Mouse (Mus musculus): ENCODE measurements around the gene Ppfibp2. TPM values are rescaled to one million over a fixed set of nuclear protein-coding genes. Genes with fewer than 3 reads are reported as not detected.

Gene Ppfibp2
- polyA plus RNA-seq, 1 experiment = 12.8 TPM

- Histone ChIP-seq H3K27ac (ENCODE audit: insufficient read depth, low read depth, low read length) (no peak overlapping the region), H3K27me3 (replicated peaks; ENCODE audit: control insufficient read depth, insufficient read depth, low read length) (no peaks in the 10 kb centered on the region), H3K4me3 (ENCODE audit: insufficient read depth, low read depth, low read length) (no peak overlapping the region), H3K36me3 (ENCODE audit: control insufficient read depth, insufficient read depth, low read length) (no peaks in the 10 kb centered on the region), H3K4me1 (ENCODE audit: control insufficient read depth, insufficient read depth, low read length) (no peaks in the 10 kb centered on the region)
- DNase-seq = no peak
- WGBS = 94% methylated on average over 1 of the region's 1 CpGs
- TF ChIP-seq POLR2A (IDR thresholded peaks at IDR 0.05; ENCODE audit: low read depth, low read length) (no peak), CTCF (conservative IDR thresholded peaks at IDR 0.05; ENCODE audit: insufficient read depth, insufficient read length, low read depth, low read length) (no peak)
Measured at GRCm38 (mm10) chr7:107607766-107608165, 12.8 kb downstream of the Ppfibp2 start.

GRCm38 (mm10) chr7:107609622-107610255 lies 14.7 kb downstream of the Ppfibp2 start:
- Histone ChIP-seq H3K4me3 (ENCODE audit: insufficient read depth, low read depth, low read length) (no peak overlapping the region), H3K4me1 (ENCODE audit: control insufficient read depth, insufficient read depth, low read length) (no peaks in the 10 kb centered on the region), H3K27ac (ENCODE audit: insufficient read depth, low read depth, low read length) (no peak overlapping the region), H3K36me3 (ENCODE audit: control insufficient read depth, insufficient read depth, low read length) (no peaks in the 10 kb centered on the region), H3K27me3 (replicated peaks; ENCODE audit: control insufficient read depth, insufficient read depth, low read length) (no peaks in the 10 kb centered on the region)
- DNase-seq = no peak
- 77% methylated on average over 2 of the region's 2 CpGs for WGBS
- TF ChIP-seq POLR2A (IDR thresholded peaks at IDR 0.05; ENCODE audit: low read depth, low read length) (no peak), CTCF (conservative IDR thresholded peaks at IDR 0.05; ENCODE audit: insufficient read depth, insufficient read length, low read depth, low read length) (no peak)

DNA sequence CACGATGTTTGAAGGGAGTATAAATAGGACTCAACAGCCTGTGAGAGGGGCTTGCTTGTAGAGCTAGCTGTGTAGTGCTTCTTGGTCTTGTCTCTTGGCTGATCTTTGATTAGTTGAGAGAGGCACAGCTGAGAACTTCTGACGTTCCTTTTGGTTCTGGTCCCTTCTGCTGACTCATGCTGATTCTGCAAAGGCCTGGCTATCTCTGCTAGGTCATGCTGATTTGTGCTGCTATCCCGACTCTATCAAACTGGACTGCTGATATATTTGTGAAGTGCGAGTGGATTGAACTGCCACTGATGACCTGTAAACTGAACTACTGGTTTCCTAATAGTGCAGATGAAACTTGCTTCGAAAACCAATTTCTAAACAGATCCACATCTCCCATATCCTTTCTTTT lies 15.9 kb downstream of the Ppfibp2 start:
- no peak overlapping the region for H3K27ac ChIP-seq (ENCODE audit: insufficient read depth, low read depth, low read length)
- H3K4me3 ChIP-seq (ENCODE audit: insufficient read depth, low read depth, low read length) = no peak overlapping the region
- no peaks in the 10 kb centered on the region for H3K36me3 ChIP-seq (ENCODE audit: control insufficient read depth, insufficient read depth, low read length)
- no peaks in the 10 kb centered on the region for H3K4me1 ChIP-seq (ENCODE audit: control insufficient read depth, insufficient read depth, low read length)
- 72% methylated on average over 5 of the region's 5 CpGs for WGBS
- H3K27me3 ChIP-seq (replicated peaks; ENCODE audit: control insufficient read depth, insufficient read depth, low read length) = no peaks in the 10 kb centered on the region
- no peak for TF ChIP-seq POLR2A (IDR thresholded peaks at IDR 0.05; ENCODE audit: low read depth, low read length)
- no peak for TF ChIP-seq CTCF (conservative IDR thresholded peaks at IDR 0.05; ENCODE audit: insufficient read depth, insufficient read length, low read depth, low read length)
- no peak for DNase-seq

GRCm38 (mm10) chr7:107618028-107618992 lies 23.3 kb downstream of the Ppfibp2 start:
- 44% methylated on average over 11 of the region's 11 CpGs for WGBS
- no peaks in the 10 kb centered on the region for H3K36me3 ChIP-seq (ENCODE audit: control insufficient read depth, insufficient read depth, low read length)
- H3K27me3 ChIP-seq (replicated peaks; ENCODE audit: control insufficient read depth, insufficient read depth, low read length) = no peaks in the 10 kb centered on the region
- H3K27ac ChIP-seq (ENCODE audit: insufficient read depth, low read depth, low read length) = no peak overlapping the region
- TF ChIP-seq POLR2A (IDR thresholded peaks at IDR 0.05; ENCODE audit: low read depth, low read length) (no peak), CTCF (conservative IDR thresholded peaks at IDR 0.05; ENCODE audit: insufficient read depth, insufficient read length, low read depth, low read length) (no peak)
- H3K4me1 ChIP-seq (ENCODE audit: control insufficient read depth, insufficient read depth, low read length) = no peaks in the 10 kb centered on the region
- DNase-seq = no peak
- no peak overlapping the region for H3K4me3 ChIP-seq (ENCODE audit: insufficient read depth, low read depth, low read length)

GRCm38 (mm10) chr7:107619225-107619624 lies 24.2 kb downstream of the Ppfibp2 start:
- no peaks in the 10 kb centered on the region for H3K36me3 ChIP-seq (ENCODE audit: control insufficient read depth, insufficient read depth, low read length)
- DNase-seq = no peak
- H3K4me3 ChIP-seq (ENCODE audit: insufficient read depth, low read depth, low read length) = no peak overlapping the region
- WGBS = 75% methylated on average over 4 of the region's 4 CpGs
- no peaks in the 10 kb centered on the region for H3K27me3 ChIP-seq (replicated peaks; ENCODE audit: control insufficient read depth, insufficient read depth, low read length)
- no peaks in the 10 kb centered on the region for H3K4me1 ChIP-seq (ENCODE audit: control insufficient read depth, insufficient read depth, low read length)
- no peak for TF ChIP-seq CTCF (conservative IDR thresholded peaks at IDR 0.05; ENCODE audit: insufficient read depth, insufficient read length, low read depth, low read length)
- TF ChIP-seq POLR2A (IDR thresholded peaks at IDR 0.05; ENCODE audit: low read depth, low read length) = no peak
- H3K27ac ChIP-seq (ENCODE audit: insufficient read depth, low read depth, low read length) = no peak overlapping the region

GRCm38 (mm10) chr7:107620137-107620536 lies 25.1 kb downstream of the Ppfibp2 start:
- Histone ChIP-seq H3K4me1 (ENCODE audit: control insufficient read depth, insufficient read depth, low read length) (no peaks in the 10 kb centered on the region), H3K36me3 (ENCODE audit: control insufficient read depth, insufficient read depth, low read length) (no peaks in the 10 kb centered on the region), H3K27ac (ENCODE audit: insufficient read depth, low read depth, low read length) (no peak overlapping the region), H3K27me3 (replicated peaks; ENCODE audit: control insufficient read depth, insufficient read depth, low read length) (no peaks in the 10 kb centered on the region), H3K4me3 (ENCODE audit: insufficient read depth, low read depth, low read length) (no peak overlapping the region)
- no peak for DNase-seq
- 70% methylated on average over 3 of the region's 3 CpGs for WGBS
- TF ChIP-seq CTCF (conservative IDR thresholded peaks at IDR 0.05; ENCODE audit: insufficient read depth, insufficient read length, low read depth, low read length) = no peak
- TF ChIP-seq POLR2A (IDR thresholded peaks at IDR 0.05; ENCODE audit: low read depth, low read length) = no peak

DNA sequence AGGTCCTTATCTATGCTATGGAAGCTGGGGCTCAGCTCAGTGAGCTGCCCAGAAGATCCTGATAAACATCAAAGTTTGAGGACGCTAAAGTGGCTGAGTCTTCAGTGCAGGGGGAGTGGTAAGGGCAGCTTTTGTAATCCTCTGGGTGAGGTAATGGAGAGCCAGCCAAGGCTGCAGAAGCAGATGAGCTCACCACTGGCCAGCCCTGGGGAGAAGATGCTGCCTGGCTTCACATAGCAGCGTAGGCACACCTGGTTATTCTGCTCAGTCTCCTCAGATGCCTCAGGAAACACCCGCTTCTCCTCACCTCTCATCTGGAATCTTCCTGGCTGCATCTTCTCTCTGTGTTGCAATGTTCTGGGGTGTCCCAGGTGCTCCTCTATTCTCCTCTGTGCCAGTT lies 29.4 kb downstream of the Ppfibp2 start:
- no peak for TF ChIP-seq POLR2A (IDR thresholded peaks at IDR 0.05; ENCODE audit: low read depth, low read length)
- TF ChIP-seq CTCF (conservative IDR thresholded peaks at IDR 0.05; ENCODE audit: insufficient read depth, insufficient read length, low read depth, low read length) = no peak
- Histone ChIP-seq H3K4me3 (ENCODE audit: insufficient read depth, low read depth, low read length) (no peak overlapping the region), H3K4me1 (ENCODE audit: control insufficient read depth, insufficient read depth, low read length) (no peaks in the 10 kb centered on the region), H3K27ac (ENCODE audit: insufficient read depth, low read depth, low read length) (no peak overlapping the region), H3K27me3 (replicated peaks; ENCODE audit: control insufficient read depth, insufficient read depth, low read length) (no peaks in the 10 kb centered on the region), H3K36me3 (ENCODE audit: control insufficient read depth, insufficient read depth, low read length) (no peaks in the 10 kb centered on the region)
- no peak for DNase-seq
- 71% methylated on average over 3 of the region's 3 CpGs for WGBS
